Mouse (Mus musculus): ENCODE results near the gene Tor2a.

Tor2a gene

DNA sequence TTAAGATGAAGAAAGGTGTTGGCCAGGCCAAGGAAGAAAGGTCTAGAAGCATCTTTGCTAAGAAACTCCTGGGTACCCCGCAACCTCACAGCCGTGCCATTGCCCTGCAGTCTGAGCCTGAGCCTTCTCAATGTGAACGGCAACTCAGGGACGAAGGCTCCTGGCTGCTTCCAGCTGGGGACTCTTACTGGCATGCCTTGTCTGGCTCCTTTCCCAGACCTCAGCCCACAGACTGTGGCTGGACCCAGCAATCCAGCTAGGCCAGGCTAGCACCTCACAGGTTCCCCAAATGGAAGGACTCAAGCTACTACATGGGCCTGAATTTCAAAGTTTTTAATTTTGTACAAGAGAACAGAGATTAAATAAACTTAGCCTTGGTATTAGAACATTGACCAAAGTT is 4.8 kb downstream of the Tor2a start:
- no peak for DNase-seq (ENCODE audit: low spot score in 2 of 2)

DNA sequence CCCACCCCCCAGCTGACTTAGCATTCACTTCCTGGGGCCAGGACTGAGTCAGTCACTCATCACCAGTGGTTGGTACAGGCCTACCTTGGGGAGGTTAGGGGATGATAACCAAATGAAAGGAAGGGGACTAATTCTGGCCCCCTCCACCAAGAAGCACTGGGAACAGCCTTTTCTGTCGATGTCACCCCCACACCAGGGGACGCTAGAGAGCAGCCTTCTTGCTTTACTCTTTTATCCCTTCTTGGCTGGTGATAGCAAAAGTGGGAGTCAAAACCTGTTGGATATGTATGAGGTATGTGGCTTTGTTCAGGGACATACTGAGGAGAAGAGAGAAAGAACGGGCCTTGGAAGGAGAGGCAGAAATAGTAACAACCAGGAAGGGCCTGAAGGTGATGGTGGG is 6.3 kb downstream of the Tor2a start:
- no peak for DNase-seq (ENCODE audit: low spot score in 2 of 2)

DNA sequence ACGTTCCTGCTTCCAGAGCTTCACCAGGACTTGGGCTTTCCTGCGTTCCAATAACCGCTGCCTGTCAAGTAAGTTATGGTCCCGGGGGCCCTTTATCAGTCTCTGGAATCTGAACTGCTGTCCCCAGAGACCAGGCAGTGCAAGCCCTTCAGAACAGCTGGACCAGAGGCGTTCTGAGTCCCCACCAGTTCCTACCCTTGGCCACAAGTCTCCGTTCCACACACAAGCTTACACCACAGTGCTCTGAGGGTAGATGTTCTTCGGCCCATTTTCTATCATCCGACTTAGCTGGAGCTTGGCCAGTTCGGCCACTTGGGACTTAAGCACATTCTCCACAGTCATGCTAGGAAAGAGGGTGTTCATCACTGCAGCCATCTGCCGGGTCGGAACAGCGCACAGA is 10.2 kb downstream of the Tor2a start:
- no peak for DNase-seq (ENCODE audit: low spot score in 2 of 2)

DNA sequence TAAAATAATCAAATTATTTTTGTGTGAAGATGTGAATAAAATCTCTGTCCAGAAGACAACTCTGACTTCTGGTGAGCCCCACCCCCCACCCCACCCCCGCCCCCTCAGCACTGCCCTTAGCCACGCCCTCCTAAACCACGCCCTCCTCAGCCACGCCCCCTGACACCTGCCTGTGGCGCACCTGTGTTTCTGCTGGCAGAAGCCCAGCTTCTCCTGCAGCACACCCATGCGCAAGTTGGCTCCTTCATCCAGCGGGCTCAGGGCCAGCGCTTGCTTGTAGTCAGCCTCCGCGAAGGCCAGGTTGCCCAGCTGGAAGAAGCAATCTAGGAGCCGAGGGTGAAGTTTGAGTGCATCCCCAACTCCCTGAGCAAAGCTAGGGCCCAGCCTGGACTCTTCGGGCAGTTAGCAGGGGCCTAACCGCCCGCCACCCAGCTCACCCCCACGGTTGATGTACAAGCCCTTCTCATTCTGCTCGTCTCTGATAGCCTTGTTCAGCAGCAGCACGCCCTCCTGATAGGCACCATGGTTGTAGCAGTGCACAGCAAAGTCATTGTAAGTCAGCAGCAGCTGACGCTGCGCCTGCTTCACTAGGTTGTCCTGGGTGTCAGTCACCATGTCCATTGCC is 11.7 kb downstream of the Tor2a start:
- no peak for DNase-seq (ENCODE audit: low spot score in 2 of 2)

DNA sequence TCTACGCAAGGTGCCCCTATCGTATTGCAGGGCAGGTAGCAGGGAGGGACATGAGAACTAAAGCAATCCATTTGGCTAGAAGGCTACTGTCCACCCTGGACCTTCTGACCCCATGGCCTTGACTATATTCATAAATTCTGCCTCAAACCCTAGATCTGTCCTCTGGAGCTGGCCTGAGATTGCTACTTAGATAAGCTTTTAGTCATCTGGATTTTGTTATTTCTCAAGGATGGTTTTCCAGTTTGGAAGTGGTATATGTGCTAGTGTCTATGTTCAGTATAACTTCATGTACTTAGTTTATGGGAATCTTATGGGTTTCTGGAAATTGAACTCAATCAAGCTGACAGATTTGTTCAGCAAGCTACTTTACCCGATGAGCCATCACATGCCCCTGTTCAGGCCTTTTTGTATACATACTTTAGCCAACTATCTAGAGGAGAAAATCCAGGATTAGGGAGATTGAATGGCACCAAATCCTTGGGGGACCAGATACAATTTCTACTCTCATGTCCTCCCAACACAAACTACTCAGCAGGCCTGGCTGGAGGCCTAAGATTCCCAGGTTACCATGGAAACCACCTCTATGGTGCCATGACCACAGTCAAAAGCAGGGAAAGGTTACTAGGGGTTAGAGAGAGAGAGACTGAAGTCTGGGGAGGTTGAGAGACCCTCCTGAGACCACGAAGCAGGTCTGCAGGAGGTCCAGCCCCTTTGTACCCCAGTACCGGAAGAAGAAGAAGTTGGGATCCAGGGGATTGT is 12.5 kb downstream of the Tor2a start:
- no peak for DNase-seq (ENCODE audit: low spot score in 2 of 2)

DNA sequence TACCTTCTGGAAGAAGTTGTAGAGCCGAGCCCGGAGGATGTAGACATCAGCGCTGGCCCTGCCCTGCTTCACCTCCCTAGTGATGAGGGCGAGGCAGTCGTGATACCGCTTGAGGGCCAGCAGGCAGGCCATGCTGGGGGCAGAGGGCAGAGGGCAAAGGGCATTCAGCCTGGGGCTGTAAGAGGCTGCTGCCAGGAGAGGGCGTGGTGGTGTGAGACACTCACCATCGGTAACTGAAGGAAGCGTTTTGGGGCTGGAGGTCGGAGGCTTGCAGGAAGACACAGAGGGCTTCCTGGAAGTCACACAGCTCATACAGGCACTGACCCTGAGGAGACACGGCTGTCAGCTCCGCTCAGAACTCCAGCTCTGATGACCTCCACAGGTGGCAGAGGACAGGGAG is 14.9 kb downstream of the Tor2a start:
- no peak for DNase-seq (ENCODE audit: low spot score in 2 of 2)

DNA sequence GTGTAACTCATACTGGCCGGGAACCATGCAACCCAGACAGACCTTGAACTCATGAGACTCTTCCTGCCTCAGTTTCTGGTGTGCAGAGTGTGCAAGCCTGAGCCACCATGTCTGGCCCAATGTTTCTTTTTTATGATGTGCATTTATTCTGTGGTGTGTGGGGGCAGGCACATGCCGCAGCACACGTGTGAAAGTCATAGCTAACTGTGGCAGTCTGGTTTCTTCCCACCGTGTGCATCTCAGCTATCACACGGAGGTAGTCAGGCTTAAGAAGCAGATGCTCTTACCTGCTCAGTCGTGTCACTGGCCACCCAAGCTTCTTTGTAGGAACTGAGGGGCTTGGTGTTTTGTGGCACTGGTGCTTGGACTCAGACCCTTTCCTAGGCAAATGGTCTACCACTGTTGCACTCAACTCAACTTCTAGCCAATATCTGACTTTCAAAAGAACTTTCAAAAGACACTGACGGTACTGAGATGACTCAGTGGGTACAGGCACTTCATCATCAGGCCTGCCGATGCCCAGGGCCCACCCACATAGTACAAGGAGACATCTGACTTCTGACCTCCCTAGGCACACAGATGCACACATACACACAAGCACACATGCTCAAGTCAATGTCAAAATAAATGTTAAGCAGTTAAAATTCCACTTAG is 15.7 kb downstream of the Tor2a start:
- DNase-seq (ENCODE audit: low spot score in 2 of 2) = no peak

DNA sequence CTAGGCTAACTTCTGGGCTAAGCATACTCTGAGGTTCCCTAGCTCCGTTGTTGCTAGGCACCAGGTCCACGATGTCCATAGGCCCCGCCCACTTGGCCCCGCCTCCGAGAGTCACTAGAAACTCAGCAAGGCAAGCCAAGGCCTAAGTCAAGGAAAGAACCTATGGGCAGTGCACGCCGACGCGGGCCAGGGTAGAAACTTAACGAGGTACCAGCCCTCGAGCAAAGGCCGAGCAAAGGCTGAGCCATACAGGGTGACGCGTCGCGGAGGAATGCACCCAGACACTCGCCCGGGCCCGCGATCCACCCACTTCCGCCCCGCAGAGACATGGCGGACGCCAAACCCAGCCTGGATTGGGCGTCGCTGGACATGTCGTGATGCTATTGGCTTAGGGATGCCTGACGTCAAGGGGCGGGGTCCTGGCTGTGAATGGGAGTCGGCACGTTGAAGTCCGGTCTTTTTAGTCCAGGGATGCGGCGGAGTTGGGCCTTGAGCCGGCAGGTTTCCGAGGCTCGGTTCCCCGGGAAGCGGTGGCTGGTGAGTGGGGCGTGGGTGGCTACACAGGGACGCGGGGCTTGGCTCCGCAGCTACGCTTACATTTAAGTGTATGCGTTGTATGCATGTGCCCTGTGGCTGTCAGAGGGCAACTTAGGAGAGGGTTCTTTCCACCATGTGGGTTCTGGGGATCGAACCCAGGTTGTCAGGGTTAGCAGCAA is 18.5 kb downstream of the Tor2a start, which contains the start of the genes Ttc16 and Ptrh1:
Gene Ttc16, minus strand, starts transcription at position 275 of the 716 bp plus-strand sequence.
Gene Ptrh1, plus strand, starts transcription at position 428 of the 716 bp plus-strand sequence.
- peak; percentile 95 to 96 for DNase-seq (ENCODE audit: low spot score in 2 of 2)

DNA sequence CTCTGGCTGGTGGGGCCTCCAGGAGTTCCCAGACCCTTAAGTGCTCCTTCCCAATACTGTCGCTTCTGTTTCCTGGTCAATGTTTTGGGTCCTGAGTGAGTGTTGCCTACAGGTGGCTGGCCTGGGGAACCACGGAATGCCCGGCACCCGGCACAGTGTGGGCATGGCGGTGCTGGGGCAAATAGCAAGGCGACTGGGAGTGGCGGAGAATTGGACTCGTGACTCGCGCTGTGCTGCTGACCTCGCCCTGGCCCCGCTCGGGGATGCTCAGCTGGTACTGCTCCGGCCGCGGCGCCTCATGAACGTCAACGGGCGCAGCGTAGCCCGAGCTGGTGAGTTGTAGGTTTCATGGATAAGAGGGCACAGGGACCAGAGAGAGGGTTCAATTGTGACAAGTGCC is 19.2 kb downstream of the Tor2a start:
- no peak for DNase-seq (ENCODE audit: low spot score in 2 of 2)

DNA sequence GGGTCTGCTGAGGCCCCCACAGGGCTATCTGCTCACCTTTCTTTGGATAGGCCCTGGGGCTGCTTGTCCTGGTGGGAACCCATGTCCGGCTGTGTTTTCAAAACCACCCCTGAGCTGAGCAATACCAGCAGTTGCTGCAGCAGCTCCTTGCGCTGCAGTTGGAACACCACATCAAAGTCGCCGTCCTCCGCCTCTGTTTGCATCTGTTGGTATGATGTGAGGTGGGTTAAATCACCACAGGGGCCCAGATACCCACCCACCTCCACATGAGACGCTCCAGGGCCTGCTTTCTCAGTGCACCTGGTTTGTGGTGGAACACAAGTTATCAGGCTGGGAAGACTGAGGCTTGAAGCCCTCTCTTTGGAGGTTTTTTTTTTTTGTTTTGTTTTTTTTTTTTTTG is 21.0 kb downstream of the Tor2a start:
- no peak for DNase-seq (ENCODE audit: low spot score in 2 of 2)

DNA sequence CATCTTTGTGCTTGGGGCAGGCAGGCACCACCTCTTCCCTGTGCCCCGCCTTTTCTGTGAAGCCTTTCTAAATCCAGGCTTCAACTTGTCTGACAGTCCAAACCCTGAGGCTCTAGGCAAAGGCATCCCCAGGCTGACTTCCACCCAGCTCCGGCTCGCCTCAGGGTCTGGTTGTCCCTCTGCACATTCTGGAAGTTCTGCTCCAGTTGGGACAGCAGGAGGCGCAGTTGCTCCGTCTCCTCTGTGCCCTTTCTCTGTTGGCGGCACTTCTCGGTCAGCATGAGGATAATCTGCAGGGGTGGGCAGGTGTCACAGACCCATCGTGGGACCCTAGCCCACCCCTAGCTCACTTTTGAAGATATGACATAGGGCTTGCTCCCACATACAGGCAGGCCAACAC is 22.1 kb downstream of the Tor2a start:
- peak; percentile 38 to 41 for DNase-seq (ENCODE audit: low spot score in 2 of 2)

DNA sequence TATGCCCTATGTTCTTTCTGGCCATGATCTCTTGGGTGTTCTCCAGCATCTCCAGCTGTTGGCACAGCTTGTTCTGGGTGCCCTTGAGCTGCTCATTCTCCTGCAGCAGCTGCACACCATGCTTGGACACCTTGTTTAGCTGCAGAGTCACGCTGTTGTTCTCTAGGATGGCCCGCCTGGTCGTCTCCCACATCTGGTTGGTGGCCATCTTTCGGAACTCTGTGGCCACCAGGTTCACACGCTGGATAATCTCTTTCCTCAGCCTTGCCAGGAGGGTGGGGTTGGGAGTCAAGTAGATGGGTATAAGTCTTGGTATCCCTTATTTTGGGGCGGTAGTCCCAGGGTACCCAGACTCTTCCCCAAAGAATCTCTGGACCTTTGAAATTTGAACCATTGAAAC is 22.7 kb downstream of the Tor2a start:
- DNase-seq (ENCODE audit: low spot score in 2 of 2) = no peak

DNA sequence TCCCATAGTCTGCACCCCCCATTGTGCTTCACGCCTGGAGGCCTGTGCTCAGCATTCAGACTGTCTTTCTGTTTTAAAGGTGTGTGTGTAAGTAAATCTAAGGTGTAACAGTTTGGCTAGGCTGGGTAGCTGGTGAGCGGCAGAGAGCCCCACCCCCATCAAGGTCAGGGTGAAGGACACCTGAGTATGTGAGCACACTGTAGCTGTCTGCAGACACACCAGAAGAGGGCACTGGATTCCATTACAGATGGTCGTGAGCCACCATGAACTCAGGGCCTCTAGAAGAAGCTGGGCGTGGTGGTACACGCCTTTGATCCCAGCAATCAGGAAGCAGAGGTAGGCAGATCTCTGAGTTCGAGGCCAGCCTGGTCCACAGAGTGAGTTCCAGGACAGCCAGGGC is 24.7 kb downstream of the Tor2a start:
- DNase-seq (ENCODE audit: low spot score in 2 of 2) = no peak

DNA sequence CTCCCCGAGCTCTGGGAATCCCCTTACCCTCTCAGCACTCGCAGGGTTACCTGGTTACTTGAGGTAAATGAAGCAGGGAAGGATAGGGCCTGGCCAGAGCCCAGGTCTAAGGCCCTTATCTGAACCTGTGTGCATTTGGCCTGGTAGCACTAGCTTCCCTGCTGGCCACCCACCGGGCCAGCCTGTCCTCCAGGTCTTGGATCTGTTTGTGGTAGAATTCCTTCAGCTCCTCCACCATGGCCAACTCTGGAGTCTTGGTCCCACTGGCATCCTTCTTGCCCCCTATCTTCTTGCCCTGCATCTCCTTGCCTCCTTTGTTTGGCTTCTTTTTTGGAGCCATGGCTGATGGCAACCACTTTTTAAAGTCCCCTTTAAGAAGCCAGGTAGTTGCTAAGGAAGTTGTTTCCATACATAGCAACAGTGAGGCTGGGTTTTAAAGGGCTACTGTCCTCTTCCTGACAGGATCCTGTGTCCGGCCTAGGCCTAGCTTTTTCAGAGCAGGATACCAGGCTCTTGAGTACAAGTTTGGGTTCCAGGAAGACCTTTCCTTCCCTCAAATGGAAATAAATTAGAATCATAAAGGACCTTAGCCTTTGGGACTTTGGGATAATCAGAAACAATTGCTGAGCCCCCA is 27.1 kb downstream of the Tor2a start, which contains the start of gene Cfap157:
Gene Cfap157, minus strand, starts transcription at position 381 of the 634 bp plus-strand sequence.
- DNase-seq (ENCODE audit: low spot score in 2 of 2) = no peak

DNA sequence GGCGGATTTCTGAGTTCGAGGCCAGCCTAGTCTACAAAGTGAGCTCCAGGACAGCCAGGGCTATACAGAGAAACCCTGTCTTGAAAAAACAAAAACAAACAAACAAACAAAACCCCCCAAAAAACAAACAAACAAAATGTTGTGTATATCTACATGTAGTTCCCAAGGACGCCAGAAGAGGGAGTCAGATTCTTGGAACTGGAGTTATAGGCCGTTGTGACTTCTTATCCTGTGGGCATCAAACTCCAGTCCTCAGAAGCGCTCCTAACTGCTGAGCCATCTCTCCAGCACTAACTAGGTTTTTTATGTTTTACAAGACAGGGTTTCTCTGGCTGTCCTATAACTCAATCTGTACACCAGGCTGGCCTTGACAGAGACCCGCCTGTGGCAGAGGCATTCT is 30.1 kb downstream of the Tor2a start:
- DNase-seq (ENCODE audit: low spot score in 2 of 2) = no peak

DNA sequence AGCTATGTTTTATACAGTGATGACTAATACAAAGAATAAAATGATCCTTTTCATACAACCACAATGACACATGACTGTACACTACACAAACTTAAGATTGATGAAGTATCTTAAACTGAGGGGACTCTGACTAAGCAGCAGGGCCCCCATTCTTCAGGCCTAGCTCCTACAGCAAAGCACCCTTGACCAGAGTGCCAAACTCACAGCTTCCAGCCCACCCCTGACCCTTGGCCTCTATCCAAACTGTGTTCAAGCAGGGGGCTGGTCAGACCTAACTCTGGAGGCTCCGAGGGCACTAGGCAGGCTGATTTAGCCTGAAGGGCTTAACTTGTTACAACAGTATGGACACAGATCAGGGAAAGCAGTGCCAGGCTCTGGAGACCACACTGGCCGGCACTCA is 31.5 kb downstream of the Tor2a start:
- no peak for DNase-seq (ENCODE audit: low spot score in 2 of 2)

DNA sequence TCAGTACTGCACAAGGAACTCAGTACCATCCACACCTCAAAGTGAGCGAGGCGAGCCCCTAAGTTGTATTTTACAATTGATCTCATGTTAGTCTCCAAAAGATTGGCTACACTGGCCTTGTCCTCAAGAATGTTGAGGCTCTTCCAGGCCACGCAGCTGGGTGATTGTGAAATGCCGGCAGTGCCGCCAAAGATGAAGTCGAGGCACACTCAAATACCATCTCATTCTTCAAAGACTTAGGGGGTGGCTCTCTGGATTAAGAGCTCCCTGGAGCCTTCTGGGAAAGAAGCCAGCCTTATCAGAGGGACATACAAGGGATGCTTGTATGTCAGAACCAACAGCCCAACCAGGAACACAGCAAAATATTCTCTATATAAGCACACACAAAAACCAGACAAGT is 34.3 kb downstream of the Tor2a start:
- DNase-seq (ENCODE audit: low spot score in 2 of 2) = no peak

DNA sequence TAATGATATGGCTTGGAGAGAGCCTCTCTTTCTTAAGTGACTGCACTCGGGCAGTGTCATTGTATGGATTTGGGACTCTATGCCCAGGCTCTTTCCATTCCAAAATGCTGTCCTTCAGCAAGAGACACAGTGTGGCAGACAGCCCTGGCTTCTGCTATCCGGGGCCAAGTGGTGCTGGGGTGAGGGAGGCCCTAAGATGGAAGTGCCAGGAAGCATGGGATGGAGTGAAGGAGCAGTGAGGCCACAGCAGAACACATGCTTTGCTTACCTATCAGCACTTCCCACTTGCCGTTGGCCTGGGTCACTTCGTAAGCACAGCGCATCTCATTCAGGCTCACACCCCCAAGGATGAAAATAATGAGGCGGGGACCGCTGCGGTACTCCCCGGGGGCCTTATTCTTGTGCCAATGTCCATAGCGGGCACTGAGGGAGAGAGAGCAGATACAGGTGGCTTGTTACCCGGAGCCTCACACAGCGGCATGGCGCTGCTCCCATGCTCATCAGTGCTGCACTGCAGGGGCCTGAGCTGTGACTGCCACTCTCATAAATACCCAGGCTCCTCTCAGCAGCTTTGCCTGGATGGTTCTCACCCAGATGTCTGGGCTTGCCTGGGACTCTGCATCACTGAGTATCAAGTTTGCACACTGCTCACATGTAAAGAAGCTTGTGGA is 38.8 kb downstream of the Tor2a start:
- no peak for DNase-seq (ENCODE audit: low spot score in 2 of 2)

DNA sequence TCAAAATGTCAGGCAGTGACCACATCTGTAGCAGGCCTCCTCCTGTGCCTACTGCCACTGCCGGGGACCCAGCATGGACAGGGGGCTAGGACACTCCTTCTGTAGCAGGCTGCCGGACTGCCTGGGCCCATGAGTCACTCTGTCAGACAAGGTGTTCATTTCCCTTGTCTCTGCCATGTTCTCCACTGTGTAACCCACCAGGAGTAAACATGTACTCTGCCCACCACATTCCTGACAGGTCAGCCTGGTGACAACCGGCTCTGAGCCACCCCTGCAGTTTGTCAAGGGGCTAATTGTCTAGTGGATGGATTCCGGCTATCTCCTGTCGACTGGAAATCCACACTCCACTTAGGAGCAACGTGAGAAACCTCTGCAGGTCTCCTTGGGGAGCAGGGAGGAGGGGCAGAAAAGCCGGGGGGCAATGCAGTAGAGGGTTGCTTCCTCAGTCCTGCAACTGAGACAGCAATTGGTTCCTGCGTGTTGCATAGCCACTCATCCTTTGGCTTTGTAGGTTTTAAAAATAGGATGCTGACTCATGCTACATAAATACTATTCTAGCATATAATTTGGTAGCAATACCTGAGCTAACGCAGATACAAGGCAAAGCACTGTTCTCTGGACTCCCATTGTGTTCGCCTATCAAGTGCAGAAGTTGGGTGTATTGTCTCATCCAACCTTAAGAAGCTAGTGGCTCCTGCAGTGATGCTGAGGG is 41.4 kb downstream of the Tor2a start:
- no peak for DNase-seq (ENCODE audit: low spot score in 2 of 2)

DNA sequence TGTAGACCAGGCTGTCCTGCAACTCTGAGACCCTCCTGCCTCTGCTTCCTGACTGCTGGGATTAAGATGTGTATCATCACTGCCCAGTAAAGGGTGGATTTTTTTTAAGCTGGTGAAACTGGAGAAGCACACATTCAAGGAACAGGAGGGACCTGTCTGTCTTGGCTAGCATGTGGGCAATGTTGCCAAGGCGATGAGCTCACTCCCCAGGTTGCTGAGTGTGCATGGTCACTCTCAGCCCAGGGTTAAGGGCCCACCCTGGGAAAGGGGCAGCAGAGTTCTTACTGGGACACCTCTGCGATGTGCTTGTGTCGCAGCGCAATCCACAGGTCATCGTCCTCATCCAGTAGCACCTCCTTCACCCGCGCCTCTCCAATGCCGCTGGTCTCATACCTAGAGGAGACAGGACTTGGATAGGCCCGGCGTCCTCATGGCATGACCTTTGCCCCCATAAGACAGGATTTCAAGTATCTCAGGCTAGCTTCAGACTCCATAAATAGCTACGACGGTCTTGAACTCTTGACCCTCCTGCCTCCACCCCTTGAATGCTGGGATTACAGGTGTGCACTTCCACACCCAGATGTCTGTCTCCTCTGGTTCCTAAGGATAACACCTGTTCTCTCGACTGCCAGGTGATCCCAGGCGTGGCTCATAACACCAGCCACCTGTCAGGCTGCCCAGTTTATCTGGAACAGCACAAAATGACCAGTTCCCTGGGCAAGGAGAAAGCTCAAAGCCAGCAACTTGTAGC is 52.0 kb downstream of the Tor2a start:
- DNase-seq (ENCODE audit: low spot score in 2 of 2) = no peak

All from spleen, postnatal 36 days (tissue).